Mouse (Mus musculus): ENCODE results near the gene 4921517D22Rik. TPM values are rescaled to one million over a fixed set of nuclear protein-coding genes. Genes with fewer than 3 reads are reported as not detected.
A peak's percentile ranks its signal among the peaks of the same experiment; 100 is the strongest.

4921517D22Rik gene
- polyA plus RNA-seq, 2 experiments: not detected

DNA sequence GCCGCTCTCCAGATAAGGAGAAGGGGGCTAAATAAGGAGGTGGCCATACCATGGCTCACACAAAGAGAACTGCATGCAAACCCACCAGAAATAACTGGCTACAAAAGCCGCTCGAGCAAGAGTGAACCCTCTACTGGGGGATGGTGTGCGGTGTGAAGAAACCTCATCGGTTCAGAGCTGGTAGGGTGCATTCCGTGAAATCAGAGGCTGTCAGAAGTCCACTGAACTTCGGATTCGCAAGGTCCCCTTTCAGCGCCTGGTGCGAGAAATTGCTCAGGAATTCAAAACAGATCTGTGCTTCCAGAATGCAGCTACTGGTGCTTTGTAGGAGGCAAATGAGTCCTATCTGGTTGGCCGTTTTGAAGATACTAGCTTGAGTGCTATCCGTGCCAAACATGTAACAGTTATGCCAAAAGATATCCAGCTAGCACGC is 5.6 kb downstream of the 4921517D22Rik start:
- H3K36me3 ChIP-seq (replicated peaks; ENCODE audit: control insufficient read depth, insufficient read depth, low read depth): no peaks in the 10 kb centered on the region
- no peak for DNase-seq (ENCODE audit: low read depth in 3 of 3, low spot score in 3 of 3)
- WGBS (ENCODE audit: insufficient replicate concordance): 56% methylated on average over 13 of the region's 13 CpGs

DNA sequence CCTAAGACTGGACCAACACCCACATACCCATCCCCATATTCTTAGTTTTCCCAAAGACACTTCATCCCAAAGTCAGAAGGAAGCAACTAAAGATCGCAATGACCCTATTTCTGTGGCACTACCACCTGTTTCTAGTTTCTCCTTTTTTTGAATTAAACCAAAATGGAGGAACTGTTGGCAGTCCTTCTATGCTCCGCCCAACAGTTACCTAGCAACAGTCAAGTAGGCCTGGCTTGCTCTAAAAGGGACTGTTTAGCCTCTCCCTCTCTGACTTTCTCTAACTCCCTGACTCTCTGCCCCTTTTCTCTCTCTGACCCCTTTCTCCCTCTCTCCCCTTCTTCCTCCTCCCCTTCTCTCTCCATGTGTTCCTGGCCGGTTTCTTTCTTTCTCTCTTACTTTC is 8.7 kb downstream of the 4921517D22Rik start:
- ATAC-seq (ENCODE audit: insufficient read depth): no peak
- TF ChIP-seq EP300 (IDR thresholded peaks at IDR 0.05; ENCODE audit: low read depth) (no peak), CTCF (IDR thresholded peaks at IDR 0.05; ENCODE audit: low read depth) (no peak)
- Histone ChIP-seq H3K9ac (replicated peaks) (no peak overlapping the region), H3K4me1 (replicated peaks; ENCODE audit: control insufficient read depth in 2 of 2, insufficient read depth in 2 of 2, low read length in 1 of 2) (peaks cover 1 to 10% of the 10 kb centered on the region in 2 experiments), H3K9me3 (ENCODE audit: control insufficient read depth, low read length) (no peaks in the 10 kb centered on the region), H3K36me3 (replicated peaks; ENCODE audit: control insufficient read depth, insufficient read depth, low read depth) (no peaks in the 10 kb centered on the region), H3K27me3 (ENCODE audit: control insufficient read depth, insufficient read depth, low read length) (no peaks in the 10 kb centered on the region; the same call in 1 of the 2 replicates), H3K4me3 (ENCODE audit: insufficient read depth in 1 of 2, low read depth in 2 of 2, low read length in 2 of 2) (no peak overlapping the region), H3K4me2 (ENCODE audit: low read depth) (no peak overlapping the region), H3K27ac (no peak overlapping the region)
- WGBS (ENCODE audit: insufficient replicate concordance): 67% methylated on average over 3 of the region's 3 CpGs
- DNase-seq (ENCODE audit: low read depth in 3 of 3, low spot score in 3 of 3): no peak

More for the DNA sequence above, 5.6 kb downstream of the 4921517D22Rik start:
- H3K27ac ChIP-seq: no peak overlapping the region
- no peak for ATAC-seq (ENCODE audit: insufficient read depth)
- no peaks in the 10 kb centered on the region; the same call in 1 of the 2 replicates for H3K27me3 ChIP-seq (ENCODE audit: control insufficient read depth, insufficient read depth, low read length)
- no peak overlapping the region for H3K9ac ChIP-seq (replicated peaks)
- no peaks in the 10 kb centered on the region for H3K9me3 ChIP-seq (ENCODE audit: control insufficient read depth, low read length)
- no peak overlapping the region for H3K4me2 ChIP-seq (ENCODE audit: low read depth)
- TF ChIP-seq EP300 (IDR thresholded peaks at IDR 0.05; ENCODE audit: low read depth): 0 out of 2 replicates have a peak, but pooled peaks have one; percentile 25
- no peak for TF ChIP-seq CTCF (IDR thresholded peaks at IDR 0.05; ENCODE audit: low read depth)
- 0 out of 4 replicates have a peak, but pooled peaks cover 0 to 2% of the 10 kb centered on the region in 2 experiments for H3K4me1 ChIP-seq (replicated peaks; ENCODE audit: control insufficient read depth in 2 of 2, insufficient read depth in 2 of 2, low read length in 1 of 2)
- no peak overlapping the region for H3K4me3 ChIP-seq (ENCODE audit: insufficient read depth in 1 of 2, low read depth in 2 of 2, low read length in 2 of 2)

DNA sequence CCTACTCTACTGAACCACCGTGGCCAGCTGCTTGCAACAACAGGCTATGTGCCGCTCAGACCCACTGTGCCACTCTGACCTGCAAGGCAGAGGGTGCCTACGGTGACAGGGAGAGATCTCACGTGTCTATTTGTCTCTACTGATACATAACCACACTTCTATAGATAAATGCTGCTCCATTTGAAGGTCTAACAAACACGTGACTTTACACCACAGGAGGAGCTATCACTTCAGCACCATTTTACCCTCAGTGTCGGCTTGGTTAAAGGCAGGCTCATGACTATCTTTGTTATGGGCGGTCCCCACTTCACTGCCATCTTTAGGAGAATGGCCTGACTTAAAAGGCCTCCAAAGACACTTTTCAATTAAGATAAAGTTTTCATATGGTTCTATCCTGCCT is 11.3 kb downstream of the 4921517D22Rik start:
- no peaks in the 10 kb centered on the region for H3K9me3 ChIP-seq (ENCODE audit: control insufficient read depth, low read length)
- DNase-seq (ENCODE audit: low read depth in 3 of 3, low spot score in 3 of 3) (peak in 2 of 3 experiments; percentile 50 to 56), ATAC-seq (ENCODE audit: insufficient read depth) (peak; percentile 65)
- H3K27me3 ChIP-seq (ENCODE audit: control insufficient read depth, insufficient read depth, low read length): no peaks in the 10 kb centered on the region
- no peaks in the 10 kb centered on the region for H3K36me3 ChIP-seq (replicated peaks; ENCODE audit: control insufficient read depth, insufficient read depth, low read depth)
- H3K4me2 ChIP-seq (ENCODE audit: low read depth): no peak overlapping the region
- H3K9ac ChIP-seq (replicated peaks): no peak overlapping the region
- H3K27ac ChIP-seq: no peak overlapping the region
- H3K4me3 ChIP-seq (ENCODE audit: insufficient read depth in 1 of 2, low read depth in 2 of 2, low read length in 2 of 2): no peak overlapping the region
- H3K4me1 ChIP-seq (replicated peaks; ENCODE audit: control insufficient read depth in 2 of 2, insufficient read depth in 2 of 2, low read length in 1 of 2): peaks cover 8 to 24% of the 10 kb centered on the region in 2 experiments
- 9% methylated on average over 7 of the region's 7 CpGs for WGBS (ENCODE audit: insufficient replicate concordance)
- TF ChIP-seq EP300 (IDR thresholded peaks at IDR 0.05; ENCODE audit: low read depth): no peak
- TF ChIP-seq CTCF (IDR thresholded peaks at IDR 0.05; ENCODE audit: low read depth): no peak

DNA sequence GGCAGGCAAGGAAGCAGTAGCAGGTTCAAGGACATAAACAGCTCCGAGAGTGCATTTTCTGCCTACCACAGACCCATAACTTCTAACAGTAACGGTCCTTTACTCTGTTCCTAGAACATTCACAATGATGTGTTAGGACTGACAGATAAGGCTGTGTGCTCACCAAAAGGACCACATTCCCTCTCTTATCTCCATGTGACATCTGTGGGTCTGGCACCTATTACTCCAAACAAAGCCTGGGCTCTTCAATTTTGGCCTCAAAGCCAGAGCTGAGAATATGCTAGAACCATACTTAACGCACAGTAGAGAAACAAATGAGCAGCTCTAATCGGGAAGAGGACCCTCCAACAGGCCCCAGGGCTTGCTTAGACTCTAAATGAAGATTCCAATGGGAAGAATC is 14.0 kb downstream of the 4921517D22Rik start:
- no peaks in the 10 kb centered on the region for H3K9me3 ChIP-seq (ENCODE audit: control insufficient read depth, low read length)
- no peak for TF ChIP-seq CTCF (IDR thresholded peaks at IDR 0.05; ENCODE audit: low read depth)
- peak; percentile 37 for TF ChIP-seq EP300 (IDR thresholded peaks at IDR 0.05; ENCODE audit: low read depth)
- ATAC-seq (ENCODE audit: insufficient read depth): no peak

DNA sequence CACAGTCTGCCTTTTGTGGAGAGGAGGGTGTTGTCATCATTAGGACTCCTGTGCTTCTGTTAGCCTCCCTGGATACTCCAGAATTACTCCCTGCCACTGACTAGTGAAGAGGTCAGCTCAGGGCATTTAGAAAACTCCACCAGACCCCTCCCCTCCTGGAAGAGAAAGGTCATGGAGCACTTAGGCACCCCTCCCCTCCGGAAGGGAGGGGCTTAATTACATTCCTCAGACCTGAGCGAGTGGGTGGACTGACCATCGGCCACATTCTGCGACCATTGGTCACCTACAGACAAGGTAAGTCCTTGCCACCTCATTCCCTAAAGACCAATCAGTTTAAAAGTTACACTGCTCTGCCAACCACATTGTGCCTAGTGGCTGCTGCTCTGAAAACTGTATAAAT is 14.6 kb downstream of the 4921517D22Rik start:
- Histone ChIP-seq H3K9ac (replicated peaks) (no peak overlapping the region), H3K27me3 (ENCODE audit: control insufficient read depth, insufficient read depth, low read length) (no peaks in the 10 kb centered on the region), H3K4me3 (ENCODE audit: insufficient read depth in 1 of 2, low read depth in 2 of 2, low read length in 2 of 2) (no peak overlapping the region), H3K27ac (no peak overlapping the region), H3K4me1 (replicated peaks; ENCODE audit: control insufficient read depth in 2 of 2, insufficient read depth in 2 of 2, low read length in 1 of 2) (peaks cover 11 to 30% of the 10 kb centered on the region in 2 experiments), H3K4me2 (ENCODE audit: low read depth) (no peak overlapping the region), H3K9me3 (ENCODE audit: control insufficient read depth, low read length) (no peaks in the 10 kb centered on the region), H3K36me3 (replicated peaks; ENCODE audit: control insufficient read depth, insufficient read depth, low read depth) (no peaks in the 10 kb centered on the region)
- DNase-seq (ENCODE audit: low read depth in 3 of 3, low spot score in 3 of 3): no peak
- TF ChIP-seq EP300 (IDR thresholded peaks at IDR 0.05; ENCODE audit: low read depth): no peak
- TF ChIP-seq CTCF (IDR thresholded peaks at IDR 0.05; ENCODE audit: low read depth): no peak
- WGBS (ENCODE audit: insufficient replicate concordance): 60% methylated on average over 4 of the region's 4 CpGs
- ATAC-seq (ENCODE audit: insufficient read depth): no peak

More for the DNA sequence above, 14.0 kb downstream of the 4921517D22Rik start:
- Histone ChIP-seq H3K4me2 (ENCODE audit: low read depth) (no peak overlapping the region), H3K4me3 (ENCODE audit: insufficient read depth in 1 of 2, low read depth in 2 of 2, low read length in 2 of 2) (no peak overlapping the region), H3K36me3 (replicated peaks; ENCODE audit: control insufficient read depth, insufficient read depth, low read depth) (no peaks in the 10 kb centered on the region), H3K27me3 (ENCODE audit: control insufficient read depth, insufficient read depth, low read length) (no peaks in the 10 kb centered on the region), H3K9ac (replicated peaks) (no peak overlapping the region), H3K27ac (no peak overlapping the region), H3K4me1 (replicated peaks; ENCODE audit: control insufficient read depth in 2 of 2, insufficient read depth in 2 of 2, low read length in 1 of 2) (peaks cover 11 to 30% of the 10 kb centered on the region in 2 experiments)
- DNase-seq (ENCODE audit: low read depth in 3 of 3, low spot score in 3 of 3): no peak
- WGBS (ENCODE audit: insufficient replicate concordance): 20% methylated on average over 4 of the region's 4 CpGs

Measured in liver, embryonic 14.5 days (tissue).